Mouse (Mus musculus) stomach, postnatal 0 days (tissue): Measurements from ENCODE around the gene Abca17.

Source experiments
- CTCF ChIP-seq: IDR thresholded peaks from 2 replicates; pipeline ENCODE4 v1.5.1; 2016; ENCODE audit warnings: antibody characterized with exemption, low read depth, mild to moderate bottlenecking, moderate library complexity
- EP300 ChIP-seq: optimal IDR thresholded peaks from 2 replicates; pipeline ENCODE3; 2016; ENCODE audit warnings: antibody characterized with exemption

GRCm38 (mm10) chr17:24389865-24390264 is 39.0 kb upstream of the Abca17 start:
- TF ChIP-seq CTCF (peak; percentile 84), EP300 (no peak)
